Mouse (Mus musculus): Measurements from ENCODE around the gene Kcnk7. TPM values are rescaled to one million over a fixed set of nuclear protein-coding genes. Genes with fewer than 3 reads are reported as not detected.

The Kcnk7 gene
- polyA plus RNA-seq, 1 experiment from 2014 or later = not detected

DNA sequence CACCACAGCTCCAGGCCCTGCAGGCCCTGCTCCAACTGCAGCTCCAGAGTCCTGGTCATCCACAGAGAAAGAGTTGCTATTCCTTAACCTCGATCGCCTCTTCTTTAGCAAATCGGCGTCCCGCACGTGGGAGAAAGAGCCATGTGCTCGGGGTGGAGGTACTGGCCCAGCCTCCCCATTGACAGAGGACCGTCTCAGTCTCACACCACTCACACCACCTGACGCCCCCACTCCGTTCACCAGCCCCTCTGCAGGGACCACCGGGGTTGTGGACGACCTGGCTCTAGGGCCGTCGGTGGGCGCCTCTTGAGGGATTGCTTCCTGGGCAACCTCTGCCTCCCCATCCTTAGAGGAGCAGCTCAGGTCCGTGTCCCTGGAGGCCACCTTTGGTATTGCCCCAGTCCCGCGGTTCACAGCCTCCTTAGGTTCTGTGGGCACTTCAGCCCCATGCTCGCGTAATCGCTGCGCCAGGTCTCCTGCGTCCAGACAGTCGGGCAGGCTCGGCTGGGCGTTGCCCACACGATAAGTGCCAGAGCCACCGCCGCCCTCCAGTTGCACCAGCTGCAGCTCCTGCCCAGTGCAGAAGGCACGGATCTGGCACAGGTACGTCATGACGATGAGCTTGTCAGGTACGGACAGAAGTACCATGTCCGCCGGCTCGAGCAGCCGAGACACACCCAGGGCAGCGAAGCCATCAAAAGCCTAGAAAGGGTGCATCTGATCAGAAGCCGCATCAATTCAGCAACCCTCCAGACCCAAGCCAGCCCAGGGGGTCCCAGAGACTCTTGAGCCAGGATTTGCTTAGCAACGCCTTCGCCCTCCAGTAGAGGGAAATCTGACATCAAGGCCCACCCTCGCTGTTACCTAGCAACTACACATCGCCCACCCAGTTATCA is 11.9 kb downstream of the Kcnk7 start:
- H3K27me3 ChIP-seq (replicated peaks; ENCODE audit: control insufficient read depth, insufficient read depth, low read length) = no peaks in the 10 kb centered on the region
- no peak overlapping the region for H3K27ac ChIP-seq (ENCODE audit: low read depth, low read length)
- H3K4me3 ChIP-seq (ENCODE audit: low read depth, low read length) = 0 out of 2 replicates have a peak overlapping the region, but pooled peaks have one; percentile 11
- ATAC-seq (peak; percentile 75), DNase-seq (ENCODE audit: low spot score) (peak; percentile 72)
- H3K4me1 ChIP-seq (ENCODE audit: control insufficient read depth, insufficient read depth, low read length) = 0 out of 2 replicates have a peak, but pooled peaks cover 6% of the 10 kb centered on the region
- 17% methylated on average over 43 of the region's 43 CpGs for whole genome bisulfite sequencing
- H3K9ac ChIP-seq (ENCODE audit: low read length) = peak overlapping the region; percentile 50
- peak overlapping the region; percentile 43 for H3K4me2 ChIP-seq (ENCODE audit: low read length)
- H3K36me3 ChIP-seq (ENCODE audit: control insufficient read depth, insufficient read depth, low read length) = peaks cover 88% of the 10 kb centered on the region
- no peaks in the 10 kb centered on the region for H3K9me3 ChIP-seq (replicated peaks; ENCODE audit: control insufficient read depth, low read length)

DNA sequence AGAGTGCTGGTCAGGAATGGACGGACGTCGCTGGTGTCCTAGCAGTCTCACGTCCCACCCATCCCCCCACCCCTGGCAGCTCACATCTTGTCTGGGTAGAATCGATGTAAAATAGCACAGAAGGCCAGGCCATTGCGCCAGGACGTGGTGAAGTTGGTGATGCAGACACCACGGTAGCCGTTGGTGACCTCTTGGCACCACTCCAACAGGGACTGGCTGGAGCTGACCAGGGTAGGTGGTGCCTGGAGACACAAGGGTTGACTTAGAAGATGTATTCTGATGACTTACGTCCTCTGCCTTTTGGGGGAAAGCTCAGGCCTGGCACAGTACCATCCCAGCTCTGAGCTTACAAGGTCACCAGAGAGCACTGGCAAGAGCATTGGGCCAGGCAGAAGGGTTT is 12.8 kb downstream of the Kcnk7 start:
- no peaks in the 10 kb centered on the region for H3K27me3 ChIP-seq (replicated peaks; ENCODE audit: control insufficient read depth, insufficient read depth, low read length)
- H3K4me2 ChIP-seq (ENCODE audit: low read length) = no peak overlapping the region
- H3K9me3 ChIP-seq (replicated peaks; ENCODE audit: control insufficient read depth, low read length) = no peaks in the 10 kb centered on the region
- no peak overlapping the region for H3K4me3 ChIP-seq (ENCODE audit: low read depth, low read length)
- H3K27ac ChIP-seq (ENCODE audit: low read depth, low read length) = 0 out of 2 replicates have a peak overlapping the region, but pooled peaks have one; percentile 5
- peaks cover 89% of the 10 kb centered on the region for H3K36me3 ChIP-seq (ENCODE audit: control insufficient read depth, insufficient read depth, low read length)
- 0 out of 2 replicates have a peak, but pooled peaks cover 6% of the 10 kb centered on the region for H3K4me1 ChIP-seq (ENCODE audit: control insufficient read depth, insufficient read depth, low read length)
- no peak overlapping the region for H3K9ac ChIP-seq (ENCODE audit: low read length)
- WGBS = 62% methylated on average over 10 of the region's 10 CpGs
- DNase-seq (ENCODE audit: low spot score) = no peak
- ATAC-seq = no peak

DNA sequence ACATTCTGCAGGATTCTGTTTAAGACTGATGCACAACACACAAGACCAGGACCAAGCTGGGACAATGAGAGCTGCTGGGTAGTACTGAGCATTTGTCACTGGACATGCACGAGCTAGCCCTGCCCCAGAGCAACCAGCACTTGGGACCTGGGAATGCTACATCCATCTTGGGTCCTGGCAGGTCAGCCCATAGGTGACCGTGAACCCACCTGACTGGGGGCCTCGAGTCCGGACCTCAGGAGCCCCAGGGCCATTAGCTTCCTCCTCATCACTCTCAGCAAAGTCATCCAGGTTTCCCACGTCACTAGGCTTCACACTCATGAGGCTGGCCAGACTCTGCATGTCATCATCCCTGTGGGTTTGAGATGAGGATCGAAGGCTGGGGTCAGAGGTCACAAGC is 17.1 kb downstream of the Kcnk7 start:
- H3K4me2 ChIP-seq (ENCODE audit: low read length) = no peak overlapping the region
- H3K9me3 ChIP-seq (replicated peaks; ENCODE audit: control insufficient read depth, low read length) = no peaks in the 10 kb centered on the region
- WGBS = 95% methylated on average over 6 of the region's 6 CpGs
- peaks cover 13% of the 10 kb centered on the region for H3K4me1 ChIP-seq (ENCODE audit: control insufficient read depth, insufficient read depth, low read length)
- no peaks in the 10 kb centered on the region for H3K27me3 ChIP-seq (replicated peaks; ENCODE audit: control insufficient read depth, insufficient read depth, low read length)
- DNase-seq (ENCODE audit: low spot score) (no peak), ATAC-seq (no peak)
- H3K27ac ChIP-seq (ENCODE audit: low read depth, low read length) = no peak overlapping the region
- no peak overlapping the region for H3K9ac ChIP-seq (ENCODE audit: low read length)
- H3K4me3 ChIP-seq (ENCODE audit: low read depth, low read length) = no peak overlapping the region
- H3K36me3 ChIP-seq (ENCODE audit: control insufficient read depth, insufficient read depth, low read length) = peaks cover 89% of the 10 kb centered on the region

DNA sequence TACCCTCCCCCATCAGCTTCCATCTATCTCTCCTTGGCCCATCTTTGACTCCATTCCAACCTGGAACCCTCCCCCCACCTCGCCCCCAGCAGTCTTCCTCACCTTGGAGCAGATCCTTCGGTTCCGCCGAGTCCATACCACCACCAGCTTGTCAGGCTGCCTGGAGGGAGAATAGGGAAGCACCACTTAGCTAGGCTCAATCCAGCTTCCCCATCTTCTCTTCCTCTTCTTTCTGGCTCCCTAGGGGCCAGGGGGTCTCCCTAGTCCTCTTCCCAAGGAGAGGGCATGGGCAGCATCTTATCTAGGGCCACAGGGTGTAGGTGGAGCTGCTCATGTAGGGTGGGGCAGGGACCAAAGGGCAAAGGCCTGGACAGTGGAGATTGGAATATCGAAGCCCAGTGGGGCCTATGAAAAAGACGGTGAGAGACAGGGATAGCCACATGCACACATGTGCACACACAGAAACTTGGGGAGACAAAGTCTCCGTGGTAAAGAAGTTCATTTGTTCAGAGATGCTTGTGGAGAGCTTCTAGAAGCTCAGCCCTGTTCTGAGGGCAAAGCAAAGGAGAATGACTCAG is 18.8 kb downstream of the Kcnk7 start:
- 90% methylated on average over 7 of the region's 7 CpGs for WGBS
- H3K4me2 ChIP-seq (ENCODE audit: low read length) = no peak overlapping the region
- peaks cover 84% of the 10 kb centered on the region for H3K36me3 ChIP-seq (ENCODE audit: control insufficient read depth, insufficient read depth, low read length)
- DNase-seq (ENCODE audit: low spot score) = no peak
- no peak overlapping the region for H3K4me3 ChIP-seq (ENCODE audit: low read depth, low read length)
- H3K9ac ChIP-seq (ENCODE audit: low read length) = no peak overlapping the region
- ATAC-seq = no peak
- no peak overlapping the region for H3K27ac ChIP-seq (ENCODE audit: low read depth, low read length)
- no peaks in the 10 kb centered on the region for H3K9me3 ChIP-seq (replicated peaks; ENCODE audit: control insufficient read depth, low read length)
- no peaks in the 10 kb centered on the region for H3K27me3 ChIP-seq (replicated peaks; ENCODE audit: control insufficient read depth, insufficient read depth, low read length)
- H3K4me1 ChIP-seq (ENCODE audit: control insufficient read depth, insufficient read depth, low read length) = peaks cover 23% of the 10 kb centered on the region

DNA sequence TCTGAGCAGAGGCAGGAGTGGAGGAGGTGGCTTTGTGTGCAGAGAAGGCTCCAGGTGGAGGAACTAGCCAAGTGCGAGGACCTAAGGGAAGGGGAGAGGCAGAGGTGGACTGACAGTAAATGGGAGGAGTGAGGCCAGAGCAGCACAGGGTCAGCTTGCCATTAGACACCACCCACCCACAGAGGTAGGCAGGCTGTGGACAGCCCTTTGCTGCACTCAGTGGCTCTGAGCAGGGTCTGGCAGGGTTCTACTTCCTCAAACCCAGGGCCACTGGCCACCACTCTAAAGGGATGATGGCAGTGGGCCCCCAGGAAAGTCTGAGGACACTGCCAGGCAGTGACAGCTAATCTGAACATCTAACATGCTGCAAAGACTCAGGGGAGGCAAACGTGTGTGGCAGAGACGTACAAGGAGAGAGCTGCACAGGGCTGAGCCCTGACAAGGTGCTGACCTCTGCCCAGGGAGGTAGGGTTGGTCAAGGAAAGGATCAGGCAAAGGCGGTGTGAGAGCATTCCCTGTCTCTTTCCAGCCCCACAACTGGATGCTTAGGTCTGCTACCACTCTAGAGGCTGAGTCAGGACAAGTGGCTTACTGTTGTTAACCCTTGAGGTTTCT is 19.9 kb downstream of the Kcnk7 start:
- ATAC-seq (no peak), DNase-seq (ENCODE audit: low spot score) (no peak)
- Histone ChIP-seq H3K27ac (ENCODE audit: low read depth, low read length) (no peak overlapping the region), H3K4me1 (ENCODE audit: control insufficient read depth, insufficient read depth, low read length) (peaks cover 29% of the 10 kb centered on the region), H3K9ac (ENCODE audit: low read length) (0 out of 2 replicates have a peak overlapping the region, but pooled peaks have one; percentile 8), H3K4me2 (ENCODE audit: low read length) (no peak overlapping the region), H3K36me3 (ENCODE audit: control insufficient read depth, insufficient read depth, low read length) (peaks cover 74% of the 10 kb centered on the region), H3K9me3 (replicated peaks; ENCODE audit: control insufficient read depth, low read length) (no peaks in the 10 kb centered on the region), H3K4me3 (ENCODE audit: low read depth, low read length) (no peak overlapping the region), H3K27me3 (replicated peaks; ENCODE audit: control insufficient read depth, insufficient read depth, low read length) (no peaks in the 10 kb centered on the region)
- 73% methylated on average over 4 of the region's 4 CpGs for WGBS

DNA sequence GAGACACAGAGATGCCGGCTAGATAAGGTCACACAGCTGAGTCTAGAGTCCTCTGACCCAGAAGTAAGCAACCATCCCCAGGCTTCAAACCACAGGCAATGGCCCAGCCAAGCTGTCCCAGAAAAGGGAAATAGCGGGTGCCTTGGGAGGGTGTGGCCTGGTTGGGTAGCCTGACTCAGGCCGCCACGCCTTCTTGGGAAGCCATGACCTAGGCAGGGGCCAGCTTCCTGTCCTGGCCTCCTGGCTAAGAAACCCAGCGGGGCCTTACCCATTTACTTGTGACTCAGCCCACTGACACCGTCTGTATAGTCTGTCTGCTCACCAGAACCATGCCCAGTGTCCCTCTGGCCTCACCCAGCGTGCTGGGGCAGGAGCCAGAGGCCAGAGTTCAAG is 20.4 kb downstream of the Kcnk7 start:
- H3K4me2 ChIP-seq (ENCODE audit: low read length) = no peak overlapping the region; the same call in 1 of the 2 replicates
- H3K4me1 ChIP-seq (ENCODE audit: control insufficient read depth, insufficient read depth, low read length) = peaks cover 29% of the 10 kb centered on the region
- no peak for DNase-seq (ENCODE audit: low spot score)
- peaks cover 69% of the 10 kb centered on the region for H3K36me3 ChIP-seq (ENCODE audit: control insufficient read depth, insufficient read depth, low read length)
- H3K9ac ChIP-seq (ENCODE audit: low read length) = 0 out of 2 replicates have a peak overlapping the region, but pooled peaks have one; percentile 8
- no peaks in the 10 kb centered on the region for H3K9me3 ChIP-seq (replicated peaks; ENCODE audit: control insufficient read depth, low read length)
- 84% methylated on average over 7 of the region's 7 CpGs for WGBS
- ATAC-seq = no peak
- H3K4me3 ChIP-seq (ENCODE audit: low read depth, low read length) = no peak overlapping the region
- no peaks in the 10 kb centered on the region for H3K27me3 ChIP-seq (replicated peaks; ENCODE audit: control insufficient read depth, insufficient read depth, low read length)
- no peak overlapping the region for H3K27ac ChIP-seq (ENCODE audit: low read depth, low read length)

DNA sequence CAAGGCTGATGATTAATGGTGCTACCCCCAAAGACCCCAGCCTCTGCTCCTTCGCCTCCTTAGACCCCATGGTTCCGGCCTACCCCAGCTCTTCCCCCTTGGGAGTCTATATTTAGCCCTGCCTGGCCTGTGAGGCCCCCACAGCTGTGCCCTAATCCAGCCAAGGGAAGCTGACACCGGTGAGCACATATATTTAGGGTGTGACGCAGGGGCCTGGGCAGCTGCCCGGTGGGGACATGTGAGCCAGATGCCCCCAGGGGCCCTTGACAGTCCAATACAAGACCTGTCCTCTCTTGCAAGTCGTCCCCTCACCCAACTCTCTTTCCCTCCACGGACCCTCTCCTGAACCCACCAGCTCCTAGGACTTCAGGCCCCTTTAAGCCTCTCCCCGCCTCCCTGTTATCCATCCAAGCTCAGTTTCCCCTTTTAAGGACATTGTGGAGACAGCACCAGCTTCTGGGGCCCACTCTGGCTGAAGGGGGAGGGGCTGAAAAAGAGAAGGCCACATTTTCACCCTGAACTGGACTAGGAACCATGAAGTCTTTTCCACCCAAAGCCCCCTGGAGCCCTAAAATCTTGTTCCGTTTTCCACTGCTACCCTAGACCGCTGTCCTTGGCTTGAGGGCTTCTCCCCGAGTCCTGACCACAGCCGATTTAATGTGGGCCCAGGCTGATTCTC is 21.0 kb downstream of the Kcnk7 start:
- WGBS = 86% methylated on average over 12 of the region's 12 CpGs
- H3K36me3 ChIP-seq (ENCODE audit: control insufficient read depth, insufficient read depth, low read length) = peaks cover 63% of the 10 kb centered on the region
- H3K27me3 ChIP-seq (replicated peaks; ENCODE audit: control insufficient read depth, insufficient read depth, low read length) = no peaks in the 10 kb centered on the region
- ATAC-seq = no peak
- peak overlapping the region; percentile 99 for H3K4me2 ChIP-seq (ENCODE audit: low read length)
- H3K4me1 ChIP-seq (ENCODE audit: control insufficient read depth, insufficient read depth, low read length) = peaks cover 34% of the 10 kb centered on the region
- no peaks in the 10 kb centered on the region for H3K9me3 ChIP-seq (replicated peaks; ENCODE audit: control insufficient read depth, low read length)
- no peak overlapping the region for H3K4me3 ChIP-seq (ENCODE audit: low read depth, low read length)
- H3K9ac ChIP-seq (ENCODE audit: low read length) = peak overlapping the region; percentile 62; the same call in 1 of the 2 replicates
- H3K27ac ChIP-seq (ENCODE audit: low read depth, low read length) = no peak overlapping the region
- DNase-seq (ENCODE audit: low spot score) = no peak

DNA sequence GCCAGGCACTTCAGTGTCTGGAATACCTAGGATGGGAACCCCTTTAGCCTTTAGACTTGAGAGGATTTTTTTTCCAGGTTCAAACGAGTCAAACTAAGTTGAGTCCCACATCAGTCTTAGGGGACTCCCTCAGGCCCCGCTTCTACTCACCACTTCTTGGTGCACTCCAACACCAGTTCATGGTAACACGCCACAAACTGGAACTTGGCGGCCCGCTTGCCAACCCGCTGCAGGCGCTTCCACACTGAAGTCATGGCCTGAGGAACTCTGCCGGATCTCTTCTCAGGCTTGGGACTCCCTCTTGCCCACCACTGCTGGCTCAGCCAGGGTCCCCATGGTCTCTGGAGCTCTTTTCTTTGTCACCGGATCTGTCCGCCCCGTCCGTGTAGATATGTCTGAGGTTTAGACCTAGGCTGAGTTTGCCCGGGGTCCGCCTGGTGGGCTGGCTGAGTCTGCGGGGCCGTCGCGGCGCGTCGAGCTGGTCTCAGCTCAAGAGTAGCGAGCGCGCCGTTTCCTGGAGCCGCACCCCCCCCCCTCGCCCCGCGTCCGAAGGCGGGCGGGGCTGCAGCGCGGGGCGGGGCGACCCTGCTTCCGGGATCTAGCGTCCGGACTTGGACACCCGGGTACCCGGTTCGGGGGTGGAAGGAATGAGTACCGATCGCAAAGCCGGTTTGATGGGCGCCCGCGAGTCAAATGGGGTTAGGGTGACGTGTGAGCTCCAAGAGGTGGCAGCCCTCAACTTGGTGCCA is 21.8 kb downstream of the Kcnk7 start, which contains the start of gene Ehbp1l1:
Gene Ehbp1l1, minus strand, starts transcription at position 551 of the 749 bp plus-strand sequence.
- no peaks in the 10 kb centered on the region for H3K27me3 ChIP-seq (replicated peaks; ENCODE audit: control insufficient read depth, insufficient read depth, low read length)
- H3K9ac ChIP-seq (ENCODE audit: low read length) = peak within 1 kb of the TSS; percentile 100
- WGBS = 18% methylated on average over 40 of the region's 49 CpGs
- H3K27ac ChIP-seq (ENCODE audit: low read depth, low read length) = no peak within 1 kb of the TSS
- peaks cover 55% of the 10 kb centered on the region for H3K36me3 ChIP-seq (ENCODE audit: control insufficient read depth, insufficient read depth, low read length)
- peak within 1 kb of the TSS; percentile 99 for H3K4me3 ChIP-seq (ENCODE audit: low read depth, low read length)
- no peaks in the 10 kb centered on the region for H3K9me3 ChIP-seq (replicated peaks; ENCODE audit: control insufficient read depth, low read length)
- peaks cover 38% of the 10 kb centered on the region for H3K4me1 ChIP-seq (ENCODE audit: control insufficient read depth, insufficient read depth, low read length)
- peak within 1 kb of the TSS; percentile 99 for H3K4me2 ChIP-seq (ENCODE audit: low read length)
- no peak for DNase-seq (ENCODE audit: low spot score)
- no peak for ATAC-seq
